Mouse (Mus musculus) megakaryocyte, adult 5-6 weeks (primary cell): ENCODE measurements around the gene Tmem8. TPM values are rescaled to one million over a fixed set of nuclear protein-coding genes. Genes with fewer than 3 reads are reported as not detected.

ENCODE experiments used
- ATAC-seq: 2 replicates; pipeline ENCODE4 v1.8.0; 2016; ENCODE audit warnings: mild to moderate bottlenecking, inconsistent platforms; ENCODE audit not compliant: poor library complexity, severe bottlenecking
- total RNA-seq, 2 experiments: library from RNA; stranded (forward) in 1 of 2; stranded (reverse) in 1 of 2; fragments of 153-499, 151-499 nt in 1 of 2; fragments of 221-1000, 200-1000 nt in 1 of 2; gene quantifications; 2 replicates each; pipeline versions ENCODE4 v1.2.3 to v1.2.4; 2015 to 2017

Tmem8 gene
- total RNA-seq (2015) (13.1 and 20.1 TPM in 2 replicates), total RNA-seq (2017) (11.6 and 14.8 TPM in 2 replicates)

- ATAC-seq: peak; percentile 94
These were observed at the start of gene Tmem8 for GRCm38 (mm10) chr17:26113181-26113948. Tmem8 (plus strand) TSS chr17:26113299.

- ATAC-seq: no peak
These were observed 48.2 kb upstream of the Tmem8 start for GRCm38 (mm10) chr17:26064916-26065315.

GRCm38 (mm10) chr17:26066488-26067020 is 46.5 kb upstream of the Tmem8 start:
- ATAC-seq: no peak

GRCm38 (mm10) chr17:26068024-26068830 is 44.9 kb upstream of the Tmem8 start:
- 0 out of 2 replicates have a peak, but pooled peaks have one; percentile 14 for ATAC-seq

- ATAC-seq: peak; percentile 88
These were observed 44.0 kb upstream of the Tmem8 start, which contains the start of gene Rab11fip3 for GRCm38 (mm10) chr17:26068831-26069739. Rab11fip3 (minus strand) TSS chr17:26069555.

GRCm38 (mm10) chr17:26070136-26070535 is 43.0 kb upstream of the Tmem8 start:
- no peak for ATAC-seq

GRCm38 (mm10) chr17:26075246-26075645 is 37.9 kb upstream of the Tmem8 start:
- no peak for ATAC-seq

GRCm38 (mm10) chr17:26078851-26079250 is 34.2 kb upstream of the Tmem8 start:
- no peak for ATAC-seq

- no peak for ATAC-seq
These were observed 32.2 kb upstream of the Tmem8 start for GRCm38 (mm10) chr17:26080867-26081266.

GRCm38 (mm10) chr17:26087059-26087564 is 26.0 kb upstream of the Tmem8 start:
- ATAC-seq: no peak

GRCm38 (mm10) chr17:26089905-26090632 is 23.0 kb upstream of the Tmem8 start, which contains the start of gene Decr2:
Decr2 (minus strand) TSS chr17:26090337.
- ATAC-seq: peak; percentile 90

GRCm38 (mm10) chr17:26094531-26095110 is 18.5 kb upstream of the Tmem8 start:
- no peak for ATAC-seq

- ATAC-seq: peak; percentile 66
These were observed 17.9 kb upstream of the Tmem8 start, which contains the start of gene Nme4 for GRCm38 (mm10) chr17:26095121-26095740. Nme4 (minus strand) TSS chr17:26095602.

- ATAC-seq: no peak
These were observed 14.6 kb upstream of the Tmem8 start for GRCm38 (mm10) chr17:26098461-26098860.

- ATAC-seq: peak; percentile 38; the same call in 1 of the 2 replicates
These were observed 13.8 kb upstream of the Tmem8 start for GRCm38 (mm10) chr17:26099316-26099715.

GRCm38 (mm10) chr17:26100166-26100565 is 12.9 kb upstream of the Tmem8 start:
- no peak for ATAC-seq

GRCm38 (mm10) chr17:26101478-26101877 is 11.6 kb upstream of the Tmem8 start:
- ATAC-seq: no peak

- ATAC-seq: no peak
These were observed 7.5 kb upstream of the Tmem8 start for GRCm38 (mm10) chr17:26105619-26106018.
